Mouse (Mus musculus) G1E (cell line): ENCODE measurements around the gene 4921536K21Rik. TPM values are rescaled to one million over a fixed set of nuclear protein-coding genes. Genes with fewer than 3 reads are reported as not detected.

ENCODE experiments used
- ATAC-seq: 2 replicates; pipeline ENCODE4 v1.8.0; 2016; ENCODE audit warnings: mild to moderate bottlenecking; ENCODE audit not compliant: insufficient number of reproducible peaks, poor library complexity, low FRiP score, severe bottlenecking; ENCODE audit errors: extremely low read depth
- DNase-seq: peaks from one replicate; pipeline ENCODE4 v3.0.0; 2012; ENCODE audit warnings: low spot score
- H3K27me3 ChIP-seq: 2 replicates; pipeline ENCODE4 v1.6.1; 2012; ENCODE audit warnings: mild to moderate bottlenecking, low read length, inconsistent platforms; ENCODE audit not compliant: insufficient read depth
- H3K36me3 ChIP-seq: replicated peaks from 2 replicates; pipeline ENCODE3; 2012; ENCODE audit warnings: mild to moderate bottlenecking, inconsistent platforms
- H3K4me1 ChIP-seq: 2 replicates; pipeline ENCODE4 v1.6.1; 2012; ENCODE audit warnings: low read depth, low read length, inconsistent platforms, mixed read lengths; ENCODE audit not compliant: insufficient read depth
- H3K4me3 ChIP-seq: 2 replicates; pipeline ENCODE4 v1.5.1; 2012; ENCODE audit warnings: low read depth, mild to moderate bottlenecking, inconsistent platforms, low read length, moderate library complexity, mixed read lengths
- H3K9me3 ChIP-seq: replicated peaks from 2 replicates; pipeline ENCODE4 v1.6.1; 2012; ENCODE audit warnings: inconsistent platforms
- CTCF ChIP-seq: IDR thresholded peaks from 2 replicates; pipeline ENCODE4 v1.5.1; 2012; ENCODE audit warnings: low read depth, low read length, inconsistent platforms, mixed read lengths
- GATA1 ChIP-seq: IDR thresholded peaks from 2 replicates; pipeline ENCODE4 v1.6.1; 2012; ENCODE audit warnings: borderline replicate concordance, low read length, inconsistent platforms, mixed read lengths
- GATA2 ChIP-seq: IDR thresholded peaks from 2 replicates; pipeline ENCODE4 v1.6.1; 2012; ENCODE audit warnings: low read depth, low read length, inconsistent platforms, borderline replicate concordance
- POLR2AphosphoS5 ChIP-seq: IDR thresholded peaks from 2 replicates; pipeline ENCODE4 v1.6.1; 2012; ENCODE audit warnings: low read depth, low read length, inconsistent platforms; ENCODE audit not compliant: insufficient replicate concordance
- TAL1 ChIP-seq: conservative IDR thresholded peaks from 2 replicates; pipeline ENCODE4 v1.6.1; 2012; ENCODE audit warnings: low read depth, low read length, inconsistent platforms, mixed read lengths
- polyA plus RNA-seq: library from polyadenylated mRNA; stranded (reverse); fragments of >175 nt; gene quantifications from 2 replicates; pipeline ENCODE4 v1.2.3, GENCODE M21; 2012
- total RNA-seq, 2 experiments: library from RNA; stranded (forward) in 1 of 2; stranded (reverse) in 1 of 2; fragments of 200-1000 nt in 1 of 2; fragments of >200 nt in 1 of 2; fragmentation: Nextera tagmentation in 1 of 2; gene quantifications; 2 replicates each; pipeline ENCODE4 v1.2.3; 2014 to 2017

The 4921536K21Rik gene
- total and polyA plus RNA-seq, 3 experiments, result 0.05 TPM; not detected in 2

- H3K9me3 ChIP-seq, result no peaks in the 10 kb centered on the region
- H3K4me1 ChIP-seq, result no peaks in the 10 kb centered on the region
- DNase-seq (no peak), ATAC-seq (no peak)
- H3K4me3 ChIP-seq, result no peak overlapping the region
- H3K27me3 ChIP-seq, result peaks cover 3% of the 10 kb centered on the region; the same call in 1 of the 2 replicates
- no peak for TF ChIP-seq POLR2AphosphoS5
- TF ChIP-seq CTCF, result no peak
- no peak for TF ChIP-seq GATA2
- TF ChIP-seq GATA1, result no peak
- no peak for TF ChIP-seq TAL1
- no peaks in the 10 kb centered on the region for H3K36me3 ChIP-seq
These were observed 40.7 kb downstream of the 4921536K21Rik start for GRCm38 (mm10) chr11:3854156-3854555.

GRCm38 (mm10) chr11:3853481-3854034, 41.3 kb downstream of the 4921536K21Rik start:
- no peaks in the 10 kb centered on the region for H3K36me3 ChIP-seq
- H3K9me3 ChIP-seq, result no peaks in the 10 kb centered on the region
- no peak for DNase-seq
- no peak for TF ChIP-seq TAL1
- no peak for TF ChIP-seq GATA2
- TF ChIP-seq POLR2AphosphoS5, result no peak
- no peak for TF ChIP-seq CTCF
- no peak for TF ChIP-seq GATA1
- no peaks in the 10 kb centered on the region for H3K4me1 ChIP-seq
- ATAC-seq, result no peak
- peaks cover 3% of the 10 kb centered on the region; the same call in 1 of the 2 replicates for H3K27me3 ChIP-seq
- no peak overlapping the region for H3K4me3 ChIP-seq

- Histone ChIP-seq H3K27me3 (peaks cover 3% of the 10 kb centered on the region; the same call in 1 of the 2 replicates), H3K4me1 (no peaks in the 10 kb centered on the region), H3K36me3 (no peaks in the 10 kb centered on the region), H3K9me3 (no peaks in the 10 kb centered on the region), H3K4me3 (no peak overlapping the region)
- DNase-seq (no peak), ATAC-seq (no peak)
- TF ChIP-seq GATA2, result no peak
- no peak for TF ChIP-seq CTCF
- TF ChIP-seq GATA1, result no peak
- TF ChIP-seq TAL1, result no peak
- no peak for TF ChIP-seq POLR2AphosphoS5
These were observed 41.9 kb downstream of the 4921536K21Rik start for GRCm38 (mm10) chr11:3853031-3853430.

GRCm38 (mm10) chr11:3851872-3852271, 43.0 kb downstream of the 4921536K21Rik start:
- Histone ChIP-seq H3K9me3 (no peaks in the 10 kb centered on the region), H3K27me3 (peaks cover 3% of the 10 kb centered on the region; the same call in 1 of the 2 replicates), H3K4me1 (no peaks in the 10 kb centered on the region), H3K4me3 (no peak overlapping the region), H3K36me3 (no peaks in the 10 kb centered on the region)
- no peak for ATAC-seq
- no peak for TF ChIP-seq CTCF
- no peak for TF ChIP-seq POLR2AphosphoS5
- no peak for TF ChIP-seq GATA1
- TF ChIP-seq GATA2, result no peak
- no peak for DNase-seq

- Histone ChIP-seq H3K36me3 (no peaks in the 10 kb centered on the region), H3K4me3 (no peak overlapping the region), H3K27me3 (peaks cover 2% of the 10 kb centered on the region; the same call in 1 of the 2 replicates), H3K4me1 (no peaks in the 10 kb centered on the region), H3K9me3 (no peaks in the 10 kb centered on the region)
- no peak for DNase-seq
- TF ChIP-seq TAL1 (no peak), POLR2AphosphoS5 (no peak), CTCF (no peak), GATA1 (no peak), GATA2 (no peak)
- ATAC-seq, result no peak
These were observed 44.1 kb downstream of the 4921536K21Rik start for GRCm38 (mm10) chr11:3850746-3851277.

GRCm38 (mm10) chr11:3850315-3850614, 44.6 kb downstream of the 4921536K21Rik start:
- H3K9me3 ChIP-seq, result no peaks in the 10 kb centered on the region
- TF ChIP-seq CTCF (no peak), GATA1 (no peak), TAL1 (no peak), GATA2 (no peak), POLR2AphosphoS5 (no peak)
- H3K36me3 ChIP-seq, result no peaks in the 10 kb centered on the region
- no peaks in the 10 kb centered on the region; the same call in 1 of the 2 replicates for H3K27me3 ChIP-seq
- H3K4me3 ChIP-seq, result no peak overlapping the region
- ATAC-seq (no peak), DNase-seq (no peak)
- H3K4me1 ChIP-seq, result no peaks in the 10 kb centered on the region
